Mouse (Mus musculus) T-helper 17 cell (primary cell): ENCODE measurements around the gene Hnrnpl.

Experiments
- in situ Hi-C, 2 experiments: fragments of 300-600 bp; cut with MboI, MseI; formaldehyde crosslinking; loops; 1 replicate in 1 of 2; 2 replicates in 1 of 2; pipeline ENCODE4 v1.15.1; 2025; ENCODE audit warnings: high pct_unique_total_duplicates in 2 of 2

The Hnrnpl gene

DNA sequence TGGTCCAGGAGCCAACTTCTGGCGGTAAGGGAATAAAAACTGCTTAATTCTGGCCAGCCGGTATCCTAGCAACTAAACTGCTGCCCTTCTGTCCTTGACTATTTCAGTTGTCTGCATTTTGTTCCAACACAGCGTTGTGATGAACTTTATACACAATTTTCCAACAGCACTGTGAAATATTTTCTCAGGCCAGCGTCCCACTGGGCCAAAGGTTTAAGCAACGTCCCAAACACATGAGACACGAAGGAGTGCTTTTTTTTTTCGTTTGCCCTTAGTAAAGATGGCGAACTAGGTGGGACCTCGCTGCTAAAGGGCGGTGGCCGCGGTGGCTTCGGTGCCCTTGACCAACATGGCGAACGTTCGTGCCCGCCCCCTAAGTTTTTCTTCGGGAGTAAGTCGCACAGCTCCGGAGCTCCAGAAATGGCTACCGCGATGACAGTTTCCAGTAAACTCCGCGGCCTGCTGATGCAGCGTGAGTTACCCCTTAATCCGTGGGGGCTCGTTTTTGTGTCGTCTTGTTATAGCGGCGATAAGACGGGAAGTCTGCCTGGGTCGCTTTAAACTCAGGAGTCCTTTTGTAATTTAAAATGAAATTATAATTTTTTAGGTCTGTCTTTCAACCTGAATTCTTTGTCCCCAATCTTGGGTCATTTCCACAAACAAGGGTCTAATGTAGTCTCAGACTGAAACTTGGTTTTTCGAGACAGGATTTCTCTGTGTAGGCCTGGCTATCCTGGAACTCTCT lies 16.8 kb downstream of the Hnrnpl start, which contains the start of gene Ech1:
TSS of gene Ech1 (plus strand) at position 277 of the 745 bp plus-strand sequence.
- in situ Hi-C loops = loop anchor here in 1 of 2 experiments (25.0 kb wide), 1 partner anchor 1587 kb away; the partner anchor contains the start of genes Hcst, Nfkbid and Tyrobp

- in situ Hi-C loops = no loop called here
These were observed 17.5 kb downstream of the Hnrnpl start for GRCm38 (mm10) chr7:28825686-28826401.

DNA sequence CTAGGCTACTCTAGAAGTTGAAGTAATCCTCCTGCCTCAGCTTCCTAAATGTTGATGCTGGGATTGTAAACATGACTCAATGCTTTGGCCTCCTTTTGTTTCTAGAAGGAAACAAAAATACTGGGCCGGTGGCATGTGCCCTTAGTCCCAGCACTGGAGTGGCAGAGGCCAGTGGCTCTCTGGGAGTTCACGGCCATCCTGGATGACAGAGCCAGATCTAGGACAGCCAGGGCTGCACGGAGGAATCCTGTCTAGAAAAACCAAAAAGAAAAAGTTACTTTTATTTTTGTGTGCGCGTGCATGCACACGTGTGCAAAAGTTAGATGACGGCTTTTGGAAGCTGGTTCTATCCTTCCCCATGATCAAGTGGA lies 18.0 kb downstream of the Hnrnpl start:
- in situ Hi-C loops = no loop called here

- in situ Hi-C loops = no loop called here
These were observed 19.0 kb downstream of the Hnrnpl start for GRCm38 (mm10) chr7:28827338-28827737.

- in situ Hi-C loops = loop anchor here in 1 of 2 experiments (5.0 kb wide), 1 partner anchor 37 kb away; no protein-coding TSS in a partner anchor
These were observed 21.5 kb downstream of the Hnrnpl start for GRCm38 (mm10) chr7:28829821-28830220.

DNA sequence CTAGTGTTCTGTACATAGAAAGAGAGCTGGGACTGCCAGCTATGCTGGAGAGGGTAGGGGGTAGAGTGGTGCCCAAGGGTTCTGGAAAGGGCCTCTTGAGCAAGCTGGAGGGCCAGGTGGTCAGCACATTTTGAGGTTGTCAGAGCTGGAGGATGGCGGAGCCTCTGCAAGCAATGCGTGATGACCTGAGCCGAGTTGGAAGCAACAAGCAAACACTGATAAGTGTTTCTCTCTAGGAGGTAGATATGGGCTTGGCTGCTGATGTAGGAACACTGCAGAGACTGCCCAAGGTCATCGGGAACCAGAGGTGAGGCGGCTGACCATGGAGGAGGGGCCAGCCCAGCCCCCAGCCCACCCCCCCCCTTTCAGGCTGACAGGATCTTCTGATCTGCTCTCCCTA lies 22.6 kb downstream of the Hnrnpl start:
- in situ Hi-C loops = loop anchor here in 1 of 2 experiments (5.0 kb wide), 1 partner anchor 36 kb away; no protein-coding TSS in a partner anchor

DNA sequence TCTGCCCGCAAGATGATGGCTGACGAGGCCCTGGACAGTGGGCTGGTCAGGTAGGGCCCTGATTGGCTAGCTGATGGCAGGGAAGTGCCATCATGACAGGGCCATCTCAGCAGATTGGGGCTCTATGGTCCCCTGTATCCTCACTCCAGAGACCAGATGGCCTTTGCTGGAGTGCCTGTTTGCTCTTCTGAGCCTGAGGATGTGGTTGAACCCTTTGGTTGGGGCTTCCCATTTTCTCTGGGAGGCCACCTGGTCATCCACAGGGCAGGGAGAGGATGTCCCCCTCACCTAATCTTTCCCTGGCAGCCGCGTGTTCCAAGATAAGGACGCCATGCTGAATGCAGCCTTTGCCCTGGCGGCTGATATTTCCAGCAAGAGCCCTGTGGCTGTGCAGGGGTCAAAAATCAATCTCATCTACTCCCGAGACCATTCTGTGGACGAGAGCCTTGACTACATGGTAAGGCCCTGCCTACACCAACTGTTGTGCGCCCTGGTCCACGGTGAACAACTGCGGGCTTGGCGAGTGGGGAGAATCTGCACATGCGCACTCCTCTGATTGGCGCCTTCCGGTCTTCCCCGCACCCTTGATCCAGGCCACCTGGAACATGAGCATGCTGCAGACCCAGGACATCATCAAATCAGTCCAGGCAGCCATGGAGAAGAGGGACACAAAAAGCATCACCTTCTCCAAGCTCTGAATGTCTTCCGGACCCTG lies 23.2 kb downstream of the Hnrnpl start:
- in situ Hi-C loops = loop anchor here in 1 of 2 experiments (5.0 kb wide), 1 partner anchor 36 kb away; no protein-coding TSS in a partner anchor

- in situ Hi-C loops = loop anchor here in 1 of 2 experiments (5.0 kb wide), 1 partner anchor 35 kb away; no protein-coding TSS in a partner anchor
These were observed 23.8 kb downstream of the Hnrnpl start for GRCm38 (mm10) chr7:28832137-28832536.

DNA sequence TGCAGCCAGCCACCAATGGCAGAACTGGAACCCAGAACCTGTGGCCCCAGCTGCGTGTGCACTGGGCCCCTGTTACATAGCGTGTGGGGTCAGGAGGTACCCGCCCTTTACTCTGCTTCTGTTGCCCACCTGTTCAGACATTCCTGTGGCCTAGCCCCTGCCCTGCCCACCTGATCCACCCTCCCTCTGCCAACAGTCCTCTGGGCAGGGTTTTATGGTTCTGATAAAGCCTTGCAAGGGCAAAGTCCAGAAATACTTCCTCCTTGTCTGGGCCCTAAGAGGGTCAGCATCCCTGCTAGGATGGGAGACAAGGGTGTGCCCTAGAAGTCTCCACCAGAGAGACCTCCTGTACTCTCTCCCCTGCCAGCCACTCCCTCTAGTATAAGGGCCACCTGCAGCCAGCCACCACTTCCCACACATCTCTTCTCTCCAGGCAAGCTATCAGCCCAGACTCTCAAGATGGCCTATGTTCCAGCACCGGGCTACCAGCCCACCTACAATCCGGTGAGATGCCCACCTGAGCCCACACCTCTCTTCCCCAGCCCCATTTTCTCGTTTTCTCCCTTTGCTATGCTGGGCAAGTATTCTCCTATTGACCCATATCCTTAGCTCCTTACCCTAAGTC lies 25.5 kb downstream of the Hnrnpl start, which contains the start of gene Lgals4:
TSS of gene Lgals4 (plus strand) at position 132 of the 625 bp plus-strand sequence.
- in situ Hi-C loops = loop anchor here in 1 of 2 experiments (5.0 kb wide), 1 partner anchor 33 kb away; no protein-coding TSS in a partner anchor

DNA sequence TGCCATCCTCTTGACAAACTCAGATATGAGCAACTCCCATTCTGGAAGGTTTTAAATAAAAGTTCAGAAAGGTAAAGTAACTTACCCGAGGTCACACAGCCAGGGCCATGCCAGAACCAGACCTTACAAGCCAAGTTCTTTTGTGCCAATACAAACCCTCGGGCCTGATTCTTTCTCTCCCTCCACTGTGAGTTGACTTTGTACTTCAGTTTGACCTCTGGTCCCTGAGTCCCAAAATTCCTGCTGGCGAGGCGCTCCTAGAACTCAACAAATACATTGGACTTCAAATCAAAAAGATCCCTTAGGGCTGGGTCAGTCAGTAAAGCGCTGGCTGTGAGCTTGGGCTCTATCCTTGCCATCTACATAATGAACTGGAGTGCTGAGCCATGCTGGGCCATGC lies 28.6 kb downstream of the Hnrnpl start:
- in situ Hi-C loops = no loop called here

GRCm38 (mm10) chr7:28838331-28838730 lies 30.0 kb downstream of the Hnrnpl start:
- in situ Hi-C loops = no loop called here

DNA sequence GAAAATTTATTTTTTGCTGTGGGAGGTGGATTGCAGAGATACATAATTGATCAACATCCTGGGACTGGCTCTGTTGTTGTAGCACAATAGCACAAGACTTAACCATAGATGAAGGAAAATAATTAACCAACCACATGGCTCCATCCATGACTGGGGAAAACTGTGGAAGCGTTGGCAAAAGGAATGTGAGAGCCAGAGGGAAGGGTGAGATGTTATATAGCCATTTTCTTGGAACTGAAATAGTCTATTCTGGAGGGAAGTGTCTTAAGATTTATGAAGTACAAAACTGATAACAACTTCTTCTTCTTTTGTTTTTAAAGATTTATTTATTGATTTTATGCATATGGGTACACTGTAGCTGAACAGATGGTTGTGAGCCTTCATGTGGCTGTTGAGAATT lies 38.9 kb downstream of the Hnrnpl start:
- in situ Hi-C loops = no loop called here

- in situ Hi-C loops = loop anchor here in 1 of 2 experiments (10.0 kb wide), 1 partner anchor 745 kb away; no protein-coding TSS in a partner anchor
These were observed 41.4 kb downstream of the Hnrnpl start for GRCm38 (mm10) chr7:28849700-28850236.

GRCm38 (mm10) chr7:28850642-28851041 lies 42.3 kb downstream of the Hnrnpl start:
- in situ Hi-C loops = loop anchor here in 1 of 2 experiments (10.0 kb wide), 1 partner anchor 746 kb away; no protein-coding TSS in a partner anchor

- in situ Hi-C loops = loop anchor here (5.0 to 10.0 kb wide), 2 partner anchors 753 to 755 kb away; no protein-coding TSS in a partner anchor
These were observed 51.6 kb downstream of the Hnrnpl start for GRCm38 (mm10) chr7:28859953-28860352.

DNA sequence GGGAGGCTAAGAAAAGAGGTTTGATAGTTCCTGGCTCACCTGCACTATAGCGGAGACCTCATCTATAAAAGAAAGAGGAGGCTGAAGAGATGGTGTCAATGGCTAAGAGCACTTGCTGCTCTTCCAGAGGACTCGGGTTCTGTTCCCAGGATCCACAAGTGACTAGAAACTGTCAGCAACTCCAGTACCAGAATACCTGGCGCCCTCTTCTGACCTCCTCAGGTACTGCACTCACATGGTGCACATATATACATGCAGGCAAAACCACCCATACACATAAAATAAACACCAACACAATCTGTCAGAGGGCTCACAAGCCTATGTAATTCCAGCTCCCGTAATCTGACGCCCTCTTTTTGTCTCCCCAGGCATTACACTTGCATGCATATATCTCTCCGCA lies 52.6 kb downstream of the Hnrnpl start:
- in situ Hi-C loops = no loop called here

DNA sequence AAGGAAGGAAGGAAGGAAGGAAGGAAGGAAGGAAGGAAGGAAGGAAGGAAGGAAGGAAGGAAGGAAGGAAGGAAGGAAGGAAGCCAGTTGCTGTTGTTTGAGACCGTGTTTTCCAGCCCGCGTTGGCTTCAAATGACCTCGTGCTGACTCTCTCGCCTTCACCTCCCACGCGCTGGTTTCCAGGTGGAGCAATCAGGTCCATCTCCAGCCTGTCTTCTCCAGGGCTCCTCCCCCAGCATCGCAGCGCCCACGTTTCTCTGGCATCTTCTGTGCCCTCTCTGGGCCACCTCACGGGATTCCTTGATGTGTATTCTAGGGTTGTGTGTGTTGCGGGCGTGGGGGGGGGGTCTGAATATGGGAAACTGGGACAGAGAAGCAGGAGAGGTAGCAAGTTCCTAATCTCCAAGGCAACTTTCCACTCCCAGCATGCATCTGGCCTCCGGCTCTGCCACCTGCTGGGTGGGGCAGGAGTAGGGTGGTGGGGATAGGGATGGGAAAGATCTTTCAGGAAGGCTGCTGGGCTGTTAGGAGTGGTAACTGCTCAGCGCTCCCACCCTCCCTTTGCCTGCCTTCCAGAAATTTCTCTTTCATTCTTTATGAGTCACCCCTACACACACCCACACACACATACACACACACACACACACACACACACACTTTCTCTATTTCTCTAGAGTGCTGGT lies 54.6 kb downstream of the Hnrnpl start:
- in situ Hi-C loops = no loop called here

- in situ Hi-C loops = no loop called here
These were observed 55.2 kb downstream of the Hnrnpl start, which contains the start of gene Lgals7 for GRCm38 (mm10) chr7:28863540-28863939. Gene Lgals7, plus strand, starts transcription at chr7:28863853.

GRCm38 (mm10) chr7:28864288-28864750 lies 56.0 kb downstream of the Hnrnpl start:
- in situ Hi-C loops = no loop called here
